Mouse (Mus musculus) hindbrain, embryonic 11.5 days (tissue): Measurements from ENCODE around the gene Tmem131. TPM values are rescaled to one million over a fixed set of nuclear protein-coding genes. Genes with fewer than 3 reads are reported as not detected.

Experiments used
- ATAC-seq: fragments of 200-750 bp; cut with Nextera tagmentation; 2 replicates; pipeline ENCODE4 v1.8.0; 2017; ENCODE audit warnings: mild to moderate bottlenecking, moderate TSS enrichment, moderate library complexity; ENCODE audit not compliant: low FRiP score
- DNase-seq: peaks from one replicate; pipeline ENCODE4 v3.0.0-alpha.2; 2015; ENCODE audit warnings: low spot score
- H3K27ac ChIP-seq: fragments of 300-500 bp; sonication (generic); 2 replicates; pipeline ENCODE4 v1.5.1; 2014; ENCODE audit warnings: mild to moderate bottlenecking, low read depth, low read length
- H3K27me3 ChIP-seq: fragments of 300-500 bp; sonication (generic); 2 replicates; pipeline ENCODE4 v1.6.1; 2014; ENCODE audit warnings: mild to moderate bottlenecking, low read length, moderate library complexity, mixed read lengths; ENCODE audit not compliant: control insufficient read depth, insufficient read depth
- H3K36me3 ChIP-seq: fragments of 300-500 bp; sonication (generic); 2 replicates; pipeline ENCODE4 v1.6.1; 2014; ENCODE audit warnings: mild to moderate bottlenecking, low read length, moderate library complexity, mixed read lengths; ENCODE audit not compliant: control insufficient read depth, insufficient read depth
- H3K4me1 ChIP-seq: fragments of 300-500 bp; sonication (generic); replicated peaks from 2 replicates; pipeline ENCODE4 v1.6.1; 2014; ENCODE audit warnings: low read length, mixed read lengths; ENCODE audit not compliant: control insufficient read depth, insufficient read depth
- H3K4me2 ChIP-seq: fragments of 300-500 bp; sonication (generic); replicated peaks from 2 replicates; pipeline ENCODE4 v1.6.1; 2014; ENCODE audit warnings: mild to moderate bottlenecking, low read depth, low read length
- H3K4me3 ChIP-seq: fragments of 300-500 bp; sonication (generic); 2 replicates; pipeline ENCODE4 v1.5.1; 2014; ENCODE audit warnings: low read depth, low read length
- H3K9ac ChIP-seq: fragments of 300-500 bp; sonication (generic); 2 replicates; pipeline ENCODE4 v1.6.1; 2014; ENCODE audit warnings: low read depth, low read length
- H3K9me3 ChIP-seq: fragments of 300-500 bp; sonication (generic); 2 replicates; pipeline ENCODE4 v1.6.1; 2016; ENCODE audit warnings: low read length; ENCODE audit not compliant: control insufficient read depth
- WGBS: fragments of 180-500 bp; shearing (Covaris S2); extraction: QIAGEN DNeasy Blood & Tissue Kit; methylation state at CpG from one replicate; pipeline ENCODE4 v1.1.7; 2014; 5-methylcytosine and 5-hydroxymethylcytosine counted together
- polyA plus RNA-seq: library from polyadenylated mRNA; unstranded; fragments of >200 nt; fragmentation: Nextera tagmentation; extraction: Ambion mirVana; gene quantifications from 2 replicates; pipeline ENCODE4 v1.2.1, GENCODE M21; 2014

Tmem131 gene
- polyA plus RNA-seq, 1 experiment from 2014 or later = 17.9 TPM

- Histone ChIP-seq H3K27me3 (no peaks in the 10 kb centered on the region), H3K4me2 (no peak overlapping the region), H3K27ac (no peak overlapping the region), H3K9ac (no peak overlapping the region), H3K4me1 (no peaks in the 10 kb centered on the region), H3K4me3 (no peak overlapping the region), H3K36me3 (no peaks in the 10 kb centered on the region), H3K9me3 (no peaks in the 10 kb centered on the region)
- DNase-seq = no peak
- no peak for ATAC-seq
- 89% methylated on average over 9 of the region's 9 CpGs for WGBS
Measured at GRCm38 (mm10) chr1:36758553-36758952, 184.9 kb downstream of the Tmem131 start.

- no peak overlapping the region for H3K9ac ChIP-seq
- WGBS = 84% methylated on average over 6 of the region's 6 CpGs
- no peak overlapping the region for H3K4me3 ChIP-seq
- no peaks in the 10 kb centered on the region for H3K36me3 ChIP-seq
- no peak overlapping the region for H3K27ac ChIP-seq
- no peaks in the 10 kb centered on the region for H3K27me3 ChIP-seq
- DNase-seq (no peak), ATAC-seq (no peak)
- H3K4me2 ChIP-seq = no peak overlapping the region
- no peaks in the 10 kb centered on the region for H3K9me3 ChIP-seq
- H3K4me1 ChIP-seq = no peaks in the 10 kb centered on the region
Measured at GRCm38 (mm10) chr1:36753932-36754675, 189.4 kb downstream of the Tmem131 start.

GRCm38 (mm10) chr1:36746452-36746851 is 197.0 kb downstream of the Tmem131 start:
- no peaks in the 10 kb centered on the region for H3K27me3 ChIP-seq
- H3K4me1 ChIP-seq = no peaks in the 10 kb centered on the region
- H3K36me3 ChIP-seq = no peaks in the 10 kb centered on the region
- H3K27ac ChIP-seq = no peak overlapping the region
- no peak overlapping the region for H3K4me2 ChIP-seq
- DNase-seq = peak; percentile 67
- H3K4me3 ChIP-seq = no peak overlapping the region
- 43% methylated on average over 15 of the region's 15 CpGs for WGBS
- ATAC-seq = no peak
- H3K9me3 ChIP-seq = no peaks in the 10 kb centered on the region
- H3K9ac ChIP-seq = no peak overlapping the region

- H3K4me2 ChIP-seq = no peak overlapping the region
- no peaks in the 10 kb centered on the region for H3K9me3 ChIP-seq
- no peaks in the 10 kb centered on the region for H3K4me1 ChIP-seq
- H3K9ac ChIP-seq = no peak overlapping the region
- H3K4me3 ChIP-seq = no peak overlapping the region
- DNase-seq = no peak
- H3K36me3 ChIP-seq = no peaks in the 10 kb centered on the region
- no peak overlapping the region for H3K27ac ChIP-seq
- WGBS = 26% methylated on average over 4 of the region's 4 CpGs
- H3K27me3 ChIP-seq = no peaks in the 10 kb centered on the region
- no peak for ATAC-seq
Measured at GRCm38 (mm10) chr1:36745661-36746060, 197.8 kb downstream of the Tmem131 start.

GRCm38 (mm10) chr1:36744268-36744944 is 199.1 kb downstream of the Tmem131 start:
- no peaks in the 10 kb centered on the region for H3K9me3 ChIP-seq
- peak overlapping the region; percentile 22; the same call in 1 of the 2 replicates for H3K4me3 ChIP-seq
- ATAC-seq = peak; percentile 35; the same call in 1 of the 2 replicates
- no peak overlapping the region for H3K27ac ChIP-seq
- no peaks in the 10 kb centered on the region for H3K36me3 ChIP-seq
- no peaks in the 10 kb centered on the region for H3K4me1 ChIP-seq
- peak; percentile 84 for DNase-seq
- 32% methylated on average over 17 of the region's 17 CpGs for WGBS
- no peak overlapping the region for H3K9ac ChIP-seq
- peak overlapping the region; percentile 28 for H3K4me2 ChIP-seq
- H3K27me3 ChIP-seq = no peaks in the 10 kb centered on the region

GRCm38 (mm10) chr1:36743046-36743445 is 200.4 kb downstream of the Tmem131 start:
- H3K4me2 ChIP-seq = no peak overlapping the region
- WGBS = 81% methylated on average over 9 of the region's 9 CpGs

More at GRCm38 (mm10) chr1:36743046-36743445, 200.4 kb downstream of the Tmem131 start:
- Histone ChIP-seq H3K9ac (no peak overlapping the region), H3K36me3 (no peaks in the 10 kb centered on the region), H3K27me3 (no peaks in the 10 kb centered on the region), H3K4me3 (no peak overlapping the region), H3K27ac (no peak overlapping the region), H3K9me3 (no peaks in the 10 kb centered on the region), H3K4me1 (no peaks in the 10 kb centered on the region)
- DNase-seq (no peak), ATAC-seq (no peak)

Other genes starting within 250 kb of the Tmem131 start
- 0.19 and 0.22 TPM in 2 replicates for gene 4933424G06Rik, start 233.5 kb downstream of the Tmem131 start, polyA plus RNA-seq
- gene Actr1b, start 229.2 kb downstream of the Tmem131 start, polyA plus RNA-seq = 84.9 and 97.5 TPM in 2 replicates
- gene Zap70, start 181.9 kb downstream of the Tmem131 start, polyA plus RNA-seq = 0.15 and 0.39 TPM in 2 replicates
- 0.80 TPM in 2 replicates for gene Vwa3b, start 82.9 kb upstream of the Tmem131 start, polyA plus RNA-seq